Mouse (Mus musculus): ENCODE data around the gene Sort1.

DNA sequence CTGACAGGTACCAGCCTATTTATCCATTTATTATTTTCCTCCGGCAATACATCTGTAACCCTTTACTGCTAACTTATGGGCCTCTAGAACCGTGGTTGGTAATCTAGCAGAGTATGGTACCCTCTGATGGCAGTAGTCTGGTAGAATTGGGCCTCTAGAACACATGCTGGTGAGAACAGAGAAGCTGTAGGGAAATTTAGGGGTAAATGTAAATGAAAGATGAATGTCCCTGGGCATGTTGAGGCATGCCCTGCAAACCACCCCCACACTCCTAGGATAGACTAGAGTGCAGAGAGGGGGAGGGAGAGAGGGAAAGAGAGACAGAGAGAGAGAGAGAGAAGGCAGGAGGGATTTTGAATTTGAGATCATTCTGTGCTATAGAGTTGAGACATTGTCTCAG, 100.5 kb downstream of the Sort1 start:
- TF ChIP-seq ZC3H11A (IDR thresholded peaks at IDR 0.05; ENCODE audit: borderline replicate concordance, low read depth, low read length) = no peak
- no peak for TF ChIP-seq CHD2 (IDR thresholded peaks at IDR 0.05; ENCODE audit: low read depth, low read length)
- no peak for TF ChIP-seq MAFK (IDR thresholded peaks at IDR 0.05; ENCODE audit: insufficient read depth, low read depth, low read length)
- TF ChIP-seq ZNF384 (IDR thresholded peaks at IDR 0.05; ENCODE audit: low read depth, low read length) = no peak
- TF ChIP-seq HCFC1 (IDR thresholded peaks at IDR 0.05; ENCODE audit: borderline replicate concordance, insufficient read depth, low read length) = no peak
